Mouse (Mus musculus) CH12.LX (cell line): ENCODE results near the gene Prss38. TPM values are rescaled to one million over a fixed set of nuclear protein-coding genes. Genes with fewer than 3 reads are reported as not detected.

Source experiments
- DNase-seq: peaks from one replicate; pipeline ENCODE4 v3.0.0-alpha.2; 2013; ENCODE audit errors: extremely low read depth
- H3K27ac ChIP-seq: 2 replicates; pipeline ENCODE4 v1.5.1; 2012; ENCODE audit warnings: low read depth, mild to moderate bottlenecking, control low read depth, moderate library complexity; ENCODE audit not compliant: insufficient read depth
- H3K27me3 ChIP-seq: replicated peaks from 2 replicates; pipeline ENCODE3; 2012; ENCODE audit warnings: inconsistent platforms
- H3K36me3 ChIP-seq, 2 experiments: replicated peaks in 1 of 2; 2 replicates each; pipeline versions ENCODE3 to v1.6.1; 2012; ENCODE audit warnings: inconsistent platforms in 1 of 2, low read length in 1 of 2, mild to moderate bottlenecking in 1 of 2, mixed read lengths in 1 of 2, moderate library complexity in 1 of 2; ENCODE audit not compliant: control insufficient read depth in 1 of 2, insufficient read depth in 1 of 2
- H3K4me1 ChIP-seq, 2 experiments: 2 replicates each; pipeline ENCODE4 v1.6.1; 2012; ENCODE audit warnings: inconsistent platforms in 1 of 2, moderate library complexity in 1 of 2; ENCODE audit not compliant: insufficient read depth in 2 of 2, control insufficient read depth in 1 of 2
- H3K4me2 ChIP-seq: 2 replicates; pipeline ENCODE4 v1.6.1; 2012; ENCODE audit warnings: low read depth, mild to moderate bottlenecking, control low read depth; ENCODE audit not compliant: poor library complexity, insufficient read depth, severe bottlenecking
- H3K4me3 ChIP-seq, 3 experiments: fragments of 150-350 bp in 1 of 3; sonication (generic) in 1 of 3; replicated peaks in 1 of 3; 2 replicates each; pipeline versions ENCODE3 to v1.5.1; 2011 to 2012; ENCODE audit warnings: low read depth in 2 of 3, low read length in 2 of 3, mild to moderate bottlenecking in 2 of 3, moderate library complexity in 2 of 3, control low read depth in 1 of 3, improper control_type of control experiment in 1 of 3, inconsistent platforms in 1 of 3, mixed read lengths in 1 of 3; ENCODE audit not compliant: poor library complexity in 1 of 3
- H3K79me2 ChIP-seq: replicated peaks from 2 replicates; pipeline ENCODE4 v1.6.1; 2012; ENCODE audit warnings: mild to moderate bottlenecking, moderate library complexity; ENCODE audit not compliant: control insufficient read depth, poor library complexity, insufficient read depth, severe bottlenecking; ENCODE audit errors: extremely low read depth
- H3K9ac ChIP-seq: 2 replicates; pipeline ENCODE4 v1.6.1; 2012; ENCODE audit warnings: low read depth, mild to moderate bottlenecking, control low read depth, moderate library complexity; ENCODE audit not compliant: insufficient read depth
- H3K9me3 ChIP-seq: replicated peaks from 2 replicates; pipeline ENCODE3; 2012; ENCODE audit warnings: low read length, inconsistent platforms, mixed read lengths
- CTCF ChIP-seq, 2 experiments: IDR thresholded peaks in 1 of 2; conservative IDR thresholded peaks in 1 of 2; 2 replicates each; pipeline ENCODE4 v1.5.1; 2011 to 2012; ENCODE audit warnings: low read depth in 2 of 2, low read length in 2 of 2, improper control_type of control experiment in 1 of 2, inconsistent platforms in 1 of 2, mild to moderate bottlenecking in 1 of 2, moderate library complexity in 1 of 2
- E2F4 ChIP-seq: IDR thresholded peaks from 2 replicates; pipeline ENCODE4 v1.6.1; 2011; ENCODE audit warnings: low read depth, low read length, improper control_type of control experiment; ENCODE audit not compliant: insufficient replicate concordance
- EP300 ChIP-seq: IDR thresholded peaks from 2 replicates; pipeline ENCODE4 v1.6.1; 2011; ENCODE audit warnings: low read length, improper control_type of control experiment
- GABPA ChIP-seq: IDR thresholded peaks from 2 replicates; pipeline ENCODE4 v1.6.1; 2012; ENCODE audit warnings: low read depth, low read length, improper control_type of control experiment, inconsistent platforms; ENCODE audit not compliant: insufficient replicate concordance
- IRF4 ChIP-seq: IDR thresholded peaks from 2 replicates; pipeline ENCODE4 v1.6.1; 2014; ENCODE audit warnings: low read depth, mild to moderate bottlenecking, inconsistent platforms, low read length, improper control_type of control experiment
- JUN ChIP-seq: IDR thresholded peaks from 2 replicates; pipeline ENCODE4 v1.6.1; 2011; ENCODE audit warnings: low read depth, mild to moderate bottlenecking, low read length, improper control_type of control experiment, moderate library complexity; ENCODE audit not compliant: insufficient read depth
- JUND ChIP-seq: conservative IDR thresholded peaks from 2 replicates; pipeline ENCODE4 v1.6.1; 2011; ENCODE audit warnings: low read depth, low read length, improper control_type of control experiment
- MAZ ChIP-seq: IDR thresholded peaks from 2 replicates; pipeline ENCODE4 v1.6.1; 2012; ENCODE audit warnings: low read depth, mild to moderate bottlenecking, inconsistent platforms, low read length, improper control_type of control experiment, moderate library complexity
- MXI1 ChIP-seq: IDR thresholded peaks from 2 replicates; pipeline ENCODE4 v1.6.1; 2011; ENCODE audit warnings: mild to moderate bottlenecking, low read depth, low read length, improper control_type of control experiment
- MYC ChIP-seq: IDR thresholded peaks from 2 replicates; pipeline ENCODE4 v1.6.1; 2011; ENCODE audit warnings: low read depth, mild to moderate bottlenecking, improper control_type of control experiment, low read length
- NRF1 ChIP-seq: IDR thresholded peaks from 2 replicates; pipeline ENCODE4 v1.6.1; 2014; ENCODE audit warnings: low read depth, mild to moderate bottlenecking, inconsistent platforms, low read length, improper control_type of control experiment, moderate library complexity
- POLR2AphosphoS2 ChIP-seq: IDR thresholded peaks from 2 replicates; pipeline ENCODE4 v1.6.1; 2011; ENCODE audit warnings: low read depth, low read length, improper control_type of control experiment
- RCOR1 ChIP-seq: conservative IDR thresholded peaks from 2 replicates; pipeline ENCODE4 v1.6.1; 2012; ENCODE audit warnings: low read depth, mild to moderate bottlenecking, inconsistent platforms, low read length, improper control_type of control experiment
- SIN3A ChIP-seq: IDR thresholded peaks from 2 replicates; pipeline ENCODE4 v1.6.1; 2012; ENCODE audit warnings: low read length, improper control_type of control experiment, inconsistent platforms
- TBP ChIP-seq: conservative IDR thresholded peaks from 2 replicates; pipeline ENCODE4 v1.6.1; 2011; ENCODE audit warnings: low read depth, low read length, improper control_type of control experiment
- TCF12 ChIP-seq: IDR thresholded peaks from 2 replicates; pipeline ENCODE4 v1.6.1; 2014; ENCODE audit warnings: low read depth, mild to moderate bottlenecking, inconsistent platforms, low read length, improper control_type of control experiment
- USF1 ChIP-seq: IDR thresholded peaks from 2 replicates; pipeline ENCODE4 v1.6.1; 2014; ENCODE audit warnings: low read depth, mild to moderate bottlenecking, inconsistent platforms, low read length, improper control_type of control experiment
- USF2 ChIP-seq: conservative IDR thresholded peaks from 2 replicates; pipeline ENCODE4 v1.6.1; 2011; ENCODE audit warnings: low read depth, low read length, improper control_type of control experiment
- ZC3H11A ChIP-seq: IDR thresholded peaks from 2 replicates; pipeline ENCODE4 v1.6.1; 2012; ENCODE audit warnings: low read depth, mild to moderate bottlenecking, inconsistent platforms, low read length, improper control_type of control experiment
- ZMIZ1 ChIP-seq: IDR thresholded peaks from 2 replicates; pipeline ENCODE4 v1.6.1; 2012; ENCODE audit warnings: low read depth, mild to moderate bottlenecking, inconsistent platforms, low read length, improper control_type of control experiment
- ZNF384 ChIP-seq: IDR thresholded peaks from 2 replicates; pipeline ENCODE4 v1.6.1; 2012; ENCODE audit warnings: low read depth, low read length, improper control_type of control experiment, inconsistent platforms
- dilution Hi-C: fragments of 300-500 bp; cut with MboI; formaldehyde crosslinking; loops from 2 replicates; pipeline ENCODE4 v1.14.3; 2020; ENCODE audit warnings: low sequenced_read_pairs; ENCODE audit not compliant: extremely low pct_unique_long_range_greater_than_20kb, extremely low pct_ligation_motif_present
- in situ Hi-C: fragments of 300-500 bp; cut with MboI; formaldehyde crosslinking; loops from 3 replicates; pipeline ENCODE4 v1.14.3; 2019; ENCODE audit warnings: low sequenced_read_pairs, low pct_ligation_motif_present, low pct_unique_long_range_greater_than_20kb, mixed read lengths
- polyA plus RNA-seq: library from polyadenylated mRNA; unstranded; fragments of >175 nt; gene quantifications from 2 replicates; pipeline ENCODE4 v1.2.1, GENCODE M21; 2012; ENCODE audit warnings: low read depth; ENCODE audit not compliant: insufficient read length
- total RNA-seq, 2 experiments: library from RNA; depleted of rRNA; stranded (reverse); fragments of 300-350 nt in 1 of 2; fragments of >200 nt in 1 of 2; gene quantifications; 2 replicates each; pipeline ENCODE4 v1.2.3; 2012 to 2014

Prss38 gene
- total and polyA plus RNA-seq, 3 experiments: not detected

DNA sequence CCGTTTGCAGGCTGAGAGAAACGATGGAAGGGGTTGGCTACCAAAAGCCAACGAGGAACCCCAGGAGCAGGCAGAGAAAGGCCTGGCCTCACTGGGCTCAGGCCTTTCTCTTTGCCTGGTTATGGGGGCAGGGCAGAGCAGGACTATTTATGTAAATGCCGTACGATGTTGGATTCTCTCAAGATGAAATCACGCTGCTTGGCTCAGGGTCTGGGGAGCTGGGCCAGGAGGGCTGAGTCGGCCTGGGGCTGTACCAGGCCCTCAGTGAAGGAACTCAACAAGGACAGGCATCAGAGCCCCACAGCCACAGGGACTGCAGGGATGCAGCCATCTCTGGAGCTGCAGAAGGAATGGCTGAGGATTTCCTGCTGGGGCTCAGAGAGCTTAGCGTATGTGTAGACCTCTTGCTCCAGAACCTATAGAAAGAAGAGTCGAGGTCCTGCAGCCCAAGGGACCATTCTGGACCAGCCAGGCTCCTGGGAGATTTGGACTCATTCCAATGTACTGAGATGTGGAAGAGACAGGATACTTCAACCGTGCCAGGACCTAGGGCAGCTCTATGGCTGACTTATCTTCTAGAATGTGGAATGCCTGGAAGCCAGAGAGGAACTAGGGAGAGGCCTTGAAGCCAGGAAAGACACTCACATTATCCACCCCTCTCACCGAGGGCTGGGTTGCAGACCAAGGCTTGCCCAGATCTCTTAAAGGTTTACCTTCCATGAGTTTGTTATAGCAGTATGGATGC is 29.1 kb downstream of the Prss38 start:
- no peak overlapping the region for H3K4me2 ChIP-seq
- H3K4me3 ChIP-seq: no peak overlapping the region
- H3K79me2 ChIP-seq: no peaks in the 10 kb centered on the region
- dilution Hi-C loops (no loop called here), in situ Hi-C loops (no loop called here)
- H3K36me3 ChIP-seq: no peaks in the 10 kb centered on the region
- peaks cover 4% of the 10 kb centered on the region for H3K9me3 ChIP-seq
- peaks cover 86% of the 10 kb centered on the region for H3K27me3 ChIP-seq
- H3K27ac ChIP-seq: no peak overlapping the region
- DNase-seq: no peak
- TF ChIP-seq E2F4 (no peak), ZNF384 (no peak), MYC (no peak), USF2 (no peak)
- no peak overlapping the region for H3K9ac ChIP-seq
- no peaks in the 10 kb centered on the region for H3K4me1 ChIP-seq

DNA sequence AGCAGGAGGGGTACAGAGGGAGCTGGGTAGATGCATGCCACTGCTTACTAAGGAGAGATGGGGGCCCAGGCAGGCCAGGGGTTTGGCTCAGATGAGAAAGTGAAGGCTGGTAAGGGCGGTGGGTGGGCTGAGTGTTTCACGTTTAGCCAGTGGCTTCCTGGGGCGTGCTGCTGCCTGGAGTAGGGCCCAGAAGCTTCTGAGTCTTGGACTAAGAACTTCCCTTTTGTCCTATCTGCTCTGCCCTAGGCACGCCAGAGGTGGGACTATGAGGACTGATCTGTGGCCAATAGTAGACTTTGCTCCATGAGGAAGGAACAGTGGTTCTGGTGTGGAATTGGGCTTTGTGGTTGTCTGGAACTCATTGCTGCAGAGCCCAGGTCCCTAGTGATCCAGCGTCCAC is 32.5 kb downstream of the Prss38 start:
- dilution Hi-C loops: no loop called here
- no peak overlapping the region for H3K27ac ChIP-seq
- no peak overlapping the region for H3K4me2 ChIP-seq
- H3K27me3 ChIP-seq: peaks cover 70% of the 10 kb centered on the region
- H3K79me2 ChIP-seq: no peaks in the 10 kb centered on the region
- H3K4me1 ChIP-seq: no peaks in the 10 kb centered on the region
- no peak for TF ChIP-seq TCF12
- TF ChIP-seq MYC: no peak
- TF ChIP-seq JUN: no peak
- TF ChIP-seq CTCF (conservative IDR thresholded peaks at IDR 0.05 in 1 of 2, IDR thresholded peaks at IDR 0.05 in 1 of 2; ENCODE audit: low read depth in 2 of 2, low read length in 2 of 2): no peak
- no peak for TF ChIP-seq GABPA
- TF ChIP-seq IRF4: no peak
- TF ChIP-seq EP300: no peak
- TF ChIP-seq USF1: no peak
- no peak for TF ChIP-seq MXI1
- TF ChIP-seq MAZ: no peak
- no peak for TF ChIP-seq NRF1
- TF ChIP-seq TBP: no peak
- no peak for TF ChIP-seq RCOR1
- TF ChIP-seq SIN3A: no peak
- no peak for TF ChIP-seq POLR2AphosphoS2
- no peak for TF ChIP-seq JUND
- TF ChIP-seq ZC3H11A: no peak
- TF ChIP-seq ZMIZ1: no peak
- TF ChIP-seq, all 38 proteins: peak for 0
- H3K9me3 ChIP-seq: peaks cover 4% of the 10 kb centered on the region
- in situ Hi-C loops: no loop called here
- H3K4me3 ChIP-seq: no peak overlapping the region
- no peak overlapping the region for H3K9ac ChIP-seq
- no peak for DNase-seq
- H3K36me3 ChIP-seq: no peaks in the 10 kb centered on the region
